Mouse (Mus musculus) erythroblast, embryonic 14.5 days (primary cell): Measurements from ENCODE around the gene Capza1.

Source experiments
- GATA1 ChIP-seq: IDR thresholded peaks from 2 replicates; pipeline ENCODE4 v1.6.1; 2012; ENCODE audit warnings: low read length, inconsistent platforms, mixed read lengths
- TAL1 ChIP-seq: IDR thresholded peaks from 3 replicates; pipeline ENCODE4 v1.6.1; 2012; ENCODE audit warnings: low read length, inconsistent platforms, mixed read lengths

DNA sequence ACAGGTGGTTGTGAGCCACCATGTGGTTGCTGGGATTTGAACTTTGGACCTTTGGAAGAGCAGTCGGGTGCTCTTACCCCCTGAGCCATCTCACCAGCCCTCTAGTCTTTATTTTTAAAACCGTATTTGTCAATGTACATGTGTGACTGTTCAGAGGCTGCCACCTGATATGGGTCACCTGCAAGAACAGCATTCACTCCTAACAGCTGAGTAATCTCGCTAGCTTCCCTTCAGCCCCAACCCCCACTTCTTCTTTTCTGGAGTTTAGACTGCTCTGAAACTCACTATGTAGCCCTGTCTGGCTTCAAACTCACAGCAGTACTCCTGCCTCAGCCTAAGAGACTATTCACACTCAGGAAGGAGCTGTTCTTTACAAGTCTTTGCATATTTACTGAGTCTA is 41.9 kb downstream of the Capza1 start:
- TF ChIP-seq GATA1 (no peak), TAL1 (no peak)
